Mouse (Mus musculus) layer of hippocampus, adult 2 months (tissue): Measurements from ENCODE around the gene Syn2. TPM values are rescaled to one million over a fixed set of nuclear protein-coding genes. Genes with fewer than 3 reads are reported as not detected.
A peak's percentile ranks its signal among the peaks of the same experiment; 100 is the strongest.

Experiments used
- DNase-seq, 2 experiments: peaks; one replicate each; pipeline ENCODE4 v3.0.0; 2022; ENCODE audit warnings: low spot score in 2 of 2
- H3K27ac ChIP-seq: fragments of 200-600 bp; 2 replicates; pipeline ENCODE4 v1.8.1; 2022
- H3K4me3 ChIP-seq: fragments of 200-600 bp; 2 replicates; pipeline ENCODE4 v1.8.1; 2022; ENCODE audit warnings: mild to moderate bottlenecking
- CTCF ChIP-seq: fragments of 200-600 bp; conservative IDR thresholded peaks from 2 replicates; pipeline ENCODE4 v1.8.1; 2022; ENCODE audit warnings: antibody characterized with exemption, mild to moderate bottlenecking, moderate library complexity
- microRNA-seq, 2 experiments: library from miRNA; unstranded; fragments of <30 nt; microRNA quantifications; one replicate each; pipeline ENCODE4 v1.2.0; 2021
- total RNA-seq, 2 experiments: library from RNA; stranded (reverse); gene quantifications; 2 replicates each; pipeline ENCODE4 v1.2.3; 2021

Gene Syn2
- total RNA-seq, 2 experiments from 2014 or later: 564 to 608 TPM

DNA sequence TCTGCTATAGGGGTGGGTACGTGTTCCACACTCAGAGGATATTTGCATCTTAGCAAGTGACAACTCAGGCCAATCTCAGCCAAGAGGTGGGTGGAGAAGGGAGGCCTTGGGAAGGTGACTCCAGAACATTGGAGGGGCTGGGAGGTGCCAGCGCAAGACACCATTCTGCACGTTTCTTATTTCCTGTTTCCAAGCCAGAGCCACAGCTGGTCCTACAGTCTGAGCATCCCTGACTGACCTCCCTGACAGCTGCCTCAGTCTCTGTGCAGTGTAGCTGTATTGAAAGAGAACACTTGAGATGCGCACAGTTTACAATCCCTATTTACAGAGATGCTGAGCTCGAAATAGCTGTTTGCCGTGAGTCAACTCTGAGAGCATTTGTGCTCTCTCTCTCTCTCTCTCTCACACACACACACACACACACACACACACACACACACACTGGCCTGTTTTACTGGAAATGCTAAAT is 187.2 kb downstream of the Syn2 start:
- H3K4me3 ChIP-seq: no peak overlapping the region

GRCm38 (mm10) chr6:115322956-115323355 is 188.3 kb downstream of the Syn2 start:
- Histone ChIP-seq H3K4me3 (no peak overlapping the region), H3K27ac (no peak overlapping the region)
- no peak for TF ChIP-seq CTCF
- DNase-seq: no peak

More for the DNA sequence above, 187.2 kb downstream of the Syn2 start:
- H3K27ac ChIP-seq: no peak overlapping the region
- DNase-seq: peak in 1 of 2 experiments; percentile 7
- no peak for TF ChIP-seq CTCF

- no peak for DNase-seq
- Histone ChIP-seq H3K27ac (no peak overlapping the region), H3K4me3 (no peak overlapping the region)
- TF ChIP-seq CTCF: no peak
Observed at GRCm38 (mm10) chr6:115330964-115331363, 196.3 kb downstream of the Syn2 start.

Small RNAs within 50 kb of the gene (microRNA-seq; reads per million reads assigned to microRNA genes)
- gene Gm24767: 0 reads per million in 2 experiments

Other genes with a start within 250 kb of the Syn2 start
- gene Vgll4, start 164.9 kb upstream of the Syn2 start, total RNA-seq: 10 to 100 TPM; 44.2 to 44.8 TPM
- gene Tamm41, start 97.0 kb upstream of the Syn2 start, total RNA-seq: 10 to 100 TPM; 18.6 to 20.9 TPM
- not detected for gene Gm17482, start 92.4 kb downstream of the Syn2 start, total RNA-seq
- gene Timp4, start 117.3 kb downstream of the Syn2 start, total RNA-seq: 10 to 100 TPM; 19.4 to 22.6 TPM
- 1 to 10 TPM; 2.8 to 3.0 TPM for gene Pparg, start 226.0 kb downstream of the Syn2 start, total RNA-seq